Comparison of ENCODE assay signal across 19 mouse cellular contexts in the genomic region with DNA sequence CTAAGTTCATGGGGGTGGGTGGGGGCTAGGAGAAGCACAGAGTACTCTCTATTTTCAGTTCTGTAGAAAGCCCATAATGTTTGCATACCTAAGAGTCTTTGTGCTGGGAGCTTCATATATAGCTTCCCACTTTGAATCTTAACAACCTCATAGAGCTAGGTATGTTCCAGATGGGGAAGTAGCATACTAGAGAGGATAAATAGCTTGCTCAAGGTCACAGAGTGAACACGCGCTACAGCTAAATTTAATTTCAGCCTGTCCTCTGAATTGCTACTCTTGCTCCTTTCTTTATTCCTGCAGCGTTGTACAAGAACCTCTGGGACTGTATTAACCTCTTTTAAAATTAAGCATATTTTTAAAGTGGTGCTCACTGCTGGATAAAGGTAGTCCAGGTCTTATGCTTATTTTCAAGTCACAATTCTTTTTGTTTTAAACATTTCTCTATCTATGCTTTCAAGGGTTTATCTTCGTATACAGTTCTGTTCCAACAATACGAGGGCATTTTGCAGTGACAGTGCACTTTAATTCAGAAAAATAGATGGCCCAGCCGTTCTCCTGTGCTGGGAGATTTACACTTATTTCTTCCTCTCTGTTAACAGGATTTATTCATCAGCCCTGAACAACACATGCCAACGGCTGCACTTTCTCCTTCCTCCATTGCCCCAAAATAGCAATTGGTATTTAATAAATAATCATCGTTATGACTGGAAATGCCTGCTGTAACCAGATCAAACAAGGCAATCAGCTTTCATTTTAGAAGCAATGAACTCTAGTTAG.
DNase-seq lines count a peak whose midpoint lies in the region; ATAC-seq lines count a peak whose summit lies in the region.
"Had no signal": no experiment of that assay in that cellular context is flagged by ENCODE, and none has a peak within 500 bp of the region (broad histone marks: within the 10 kb centered on the region; RNA-seq: fewer than 3 reads in every experiment).

No protein-coding gene starts in this region.

- no peak overlapping the region for H3K4me3 ChIP-seq in forebrain, embryonic 15.5 days
- no peak overlapping the region for H3K4me3 ChIP-seq in forebrain, embryonic 12.5 days (replicated peaks)
- H3K4me3 ChIP-seq in heart, embryonic 13.5 days = no peak overlapping the region
- H3K4me3 ChIP-seq in hindbrain, embryonic 14.5 days (replicated peaks; ENCODE audit: low read length) = no peak overlapping the region
- H3K4me3 ChIP-seq in hindbrain, embryonic 11.5 days (ENCODE audit: low read depth, low read length) = no peak overlapping the region
- no peak overlapping the region for H3K4me3 ChIP-seq in hindbrain, embryonic 16.5 days (ENCODE audit: low read length)
- H3K4me3 ChIP-seq: limb, embryonic 12.5 days; liver, embryonic 12.5 days; megakaryocyte, embryonic 14.5 days had no signal

- ATAC-seq in forebrain, embryonic 15.5 days (replicated peaks) = 0 out of 2 replicates have a peak, but pooled peaks have one; percentile 23
- no peak for ATAC-seq in forebrain, embryonic 12.5 days (ENCODE audit: low FRiP score)
- ATAC-seq in heart, embryonic 13.5 days (ENCODE audit: extremely low read depth, insufficient number of reproducible peaks, low FRiP score, low TSS enrichment) = no peak
- ATAC-seq in hindbrain, embryonic 14.5 days (ENCODE audit: low FRiP score) = no peak
- no peak for ATAC-seq in hindbrain, embryonic 11.5 days (ENCODE audit: low FRiP score)
- peak; percentile 63 for ATAC-seq in hindbrain, embryonic 16.5 days
- ATAC-seq: activated CD4-positive, CD25-positive, alpha-beta regulatory T cell, adult 4 months; intestine, embryonic 16.5 days; liver, embryonic 12.5 days had no signal

- WGBS in forebrain, embryonic 15.5 days = 70% methylated on average over 8 of the region's 8 CpGs
- WGBS in forebrain, embryonic 12.5 days = 83% methylated on average over 8 of the region's 8 CpGs
- WGBS in heart, embryonic 13.5 days = 58% methylated on average over 8 of the region's 8 CpGs
- WGBS in hindbrain, embryonic 14.5 days = 68% methylated on average over 8 of the region's 8 CpGs
- 88% methylated on average over 8 of the region's 8 CpGs for WGBS in hindbrain, embryonic 11.5 days
- 57% methylated on average over 8 of the region's 8 CpGs for WGBS in hindbrain, embryonic 16.5 days

- no peak overlapping the region for H3K9ac ChIP-seq in forebrain, embryonic 15.5 days (replicated peaks)
- H3K9ac ChIP-seq in forebrain, embryonic 12.5 days = no peak overlapping the region
- H3K9ac ChIP-seq in heart, embryonic 13.5 days = no peak overlapping the region
- peak overlapping the region; percentile 11; the same call in 1 of the 2 replicates for H3K9ac ChIP-seq in hindbrain, embryonic 14.5 days
- H3K9ac ChIP-seq in hindbrain, embryonic 11.5 days (ENCODE audit: low read depth, low read length) = no peak overlapping the region
- H3K9ac ChIP-seq in hindbrain, embryonic 16.5 days (ENCODE audit: low read depth, low read length) = no peak overlapping the region
- H3K9ac ChIP-seq: limb, embryonic 12.5 days; liver, embryonic 12.5 days had no signal

- no peaks in the 10 kb centered on the region for H3K9me3 ChIP-seq in forebrain, embryonic 15.5 days
- no peaks in the 10 kb centered on the region for H3K9me3 ChIP-seq in forebrain, embryonic 12.5 days
- no peaks in the 10 kb centered on the region for H3K9me3 ChIP-seq in heart, embryonic 13.5 days
- no peaks in the 10 kb centered on the region for H3K9me3 ChIP-seq in hindbrain, embryonic 14.5 days (ENCODE audit: control insufficient read depth, low read length)
- no peaks in the 10 kb centered on the region for H3K9me3 ChIP-seq in hindbrain, embryonic 11.5 days (ENCODE audit: control insufficient read depth, low read length)
- H3K9me3 ChIP-seq in hindbrain, embryonic 16.5 days (ENCODE audit: control insufficient read depth, low read length) = no peaks in the 10 kb centered on the region
- H3K9me3 ChIP-seq: limb, embryonic 12.5 days; liver, embryonic 12.5 days; megakaryocyte, embryonic 14.5 days had no signal

- peaks cover 5% of the 10 kb centered on the region for H3K4me1 ChIP-seq in forebrain, embryonic 15.5 days
- no peaks in the 10 kb centered on the region for H3K4me1 ChIP-seq in forebrain, embryonic 12.5 days
- peaks cover 18% of the 10 kb centered on the region for H3K4me1 ChIP-seq in heart, embryonic 13.5 days
- peaks cover 15% of the 10 kb centered on the region for H3K4me1 ChIP-seq in hindbrain, embryonic 14.5 days (replicated peaks; ENCODE audit: control insufficient read depth, insufficient read depth, low read length)
- no peaks in the 10 kb centered on the region for H3K4me1 ChIP-seq in hindbrain, embryonic 11.5 days (replicated peaks; ENCODE audit: control insufficient read depth, insufficient read depth, low read length)
- no peaks in the 10 kb centered on the region for H3K4me1 ChIP-seq in hindbrain, embryonic 16.5 days (ENCODE audit: control insufficient read depth, insufficient read depth, low read depth, low read length)
- H3K4me1 ChIP-seq: liver, embryonic 12.5 days; megakaryocyte, embryonic 14.5 days had no signal

- H3K36me3 ChIP-seq in forebrain, embryonic 15.5 days = no peaks in the 10 kb centered on the region
- H3K36me3 ChIP-seq in forebrain, embryonic 12.5 days (replicated peaks) = no peaks in the 10 kb centered on the region
- H3K36me3 ChIP-seq in heart, embryonic 13.5 days = no peaks in the 10 kb centered on the region
- H3K36me3 ChIP-seq in hindbrain, embryonic 14.5 days (replicated peaks; ENCODE audit: control insufficient read depth, insufficient read depth) = no peaks in the 10 kb centered on the region
- no peaks in the 10 kb centered on the region for H3K36me3 ChIP-seq in hindbrain, embryonic 11.5 days (ENCODE audit: control insufficient read depth, insufficient read depth, low read length)
- no peaks in the 10 kb centered on the region for H3K36me3 ChIP-seq in hindbrain, embryonic 16.5 days (ENCODE audit: control insufficient read depth, insufficient read depth, low read length)
- H3K36me3 ChIP-seq: limb, embryonic 12.5 days; liver, embryonic 12.5 days had no signal

- H3K27ac ChIP-seq in forebrain, embryonic 15.5 days (replicated peaks) = peak overlapping the region; percentile 12
- no peak overlapping the region for H3K27ac ChIP-seq in forebrain, embryonic 12.5 days
- H3K27ac ChIP-seq in heart, embryonic 13.5 days (replicated peaks) = peak overlapping the region; percentile 63
- H3K27ac ChIP-seq in hindbrain, embryonic 14.5 days = peak overlapping the region; percentile 66; the same call in 1 of the 2 replicates
- no peak overlapping the region for H3K27ac ChIP-seq in hindbrain, embryonic 11.5 days (ENCODE audit: low read depth, low read length)
- H3K27ac ChIP-seq in hindbrain, embryonic 16.5 days (ENCODE audit: low read depth, low read length) = no peak overlapping the region
- H3K27ac ChIP-seq: limb, embryonic 12.5 days; liver, embryonic 12.5 days had no signal

- H3K27me3 ChIP-seq in forebrain, embryonic 15.5 days = no peaks in the 10 kb centered on the region
- no peaks in the 10 kb centered on the region for H3K27me3 ChIP-seq in forebrain, embryonic 12.5 days
- no peaks in the 10 kb centered on the region for H3K27me3 ChIP-seq in heart, embryonic 13.5 days (replicated peaks)
- no peaks in the 10 kb centered on the region for H3K27me3 ChIP-seq in hindbrain, embryonic 14.5 days (ENCODE audit: control insufficient read depth, insufficient read depth, low read length)
- no peaks in the 10 kb centered on the region for H3K27me3 ChIP-seq in hindbrain, embryonic 11.5 days (ENCODE audit: control insufficient read depth, insufficient read depth, low read length)
- no peaks in the 10 kb centered on the region for H3K27me3 ChIP-seq in hindbrain, embryonic 16.5 days (replicated peaks; ENCODE audit: control insufficient read depth, insufficient read depth, low read length)
- H3K27me3 ChIP-seq: limb, embryonic 12.5 days; liver, embryonic 12.5 days; megakaryocyte, embryonic 14.5 days had no signal

- no peak for DNase-seq in heart, adult 9 months (ENCODE audit: low spot score in 2 of 2)
- peak; percentile 31 for DNase-seq in hindbrain, embryonic 14.5 days (ENCODE audit: low spot score)
- no peak for DNase-seq in hindbrain, embryonic 11.5 days (ENCODE audit: low spot score)
- DNase-seq in spleen, adult 18-20 months = no peak
- DNase-seq: adrenal gland, postnatal 10 days; cerebellum, adult 9-11 months; kidney, postnatal 4 days; lung, adult 2 months; retina, postnatal 1 day; right cerebral cortex, postnatal 4 days had no signal

- no peak overlapping the region for H3K4me2 ChIP-seq in forebrain, embryonic 15.5 days (replicated peaks)
- H3K4me2 ChIP-seq in forebrain, embryonic 12.5 days = no peak overlapping the region
- H3K4me2 ChIP-seq in heart, embryonic 13.5 days = no peak overlapping the region
- no peak overlapping the region for H3K4me2 ChIP-seq in hindbrain, embryonic 14.5 days (replicated peaks)
- H3K4me2 ChIP-seq in hindbrain, embryonic 11.5 days (replicated peaks; ENCODE audit: low read depth, low read length) = no peak overlapping the region
- no peak overlapping the region for H3K4me2 ChIP-seq in hindbrain, embryonic 16.5 days (ENCODE audit: low read length)
- H3K4me2 ChIP-seq: limb, embryonic 12.5 days; liver, embryonic 12.5 days had no signal

Comparison
In these comparisons a context has a peak if more than half of its experiments do, and no peak if none do; other contexts are left out.
1. ATAC-seq: peak in forebrain, embryonic 15.5 days (single experiment) and hindbrain, embryonic 16.5 days (single experiment); none in forebrain, embryonic 12.5 days (single experiment), heart, embryonic 13.5 days (single experiment), hindbrain, embryonic 14.5 days (single experiment) and hindbrain, embryonic 11.5 days (single experiment).
2. H3K27ac ChIP-seq: peak in forebrain, embryonic 15.5 days (single experiment), heart, embryonic 13.5 days (single experiment) and hindbrain, embryonic 14.5 days (single experiment); none in forebrain, embryonic 12.5 days (single experiment), hindbrain, embryonic 11.5 days (single experiment) and hindbrain, embryonic 16.5 days (single experiment).